In genomic region chr17:45294886-45295285, GRCm38 (mm10) we compare ENCODE assay signal across 23 mouse cellular contexts.
DNase-seq lines count a peak whose midpoint lies in the region; ATAC-seq and TF ChIP-seq lines count a peak whose summit lies in the region.
"Had no signal": no experiment of that assay in that cellular context is flagged by ENCODE, and none has a peak within 500 bp of the region (broad histone marks: within the 10 kb centered on the region; RNA-seq: fewer than 3 reads in every experiment).

No protein-coding gene starts in this region.

- peak; percentile 19 for DNase-seq in liver, postnatal 0 days
- DNase-seq in thymus, postnatal 0 days (ENCODE audit: low spot score): peak; percentile 52
- no peak for DNase-seq in thymus, postnatal 10 days (ENCODE audit: low spot score in 2 of 2)
- DNase-seq in A20 (ENCODE audit: low read depth, low spot score): peak; percentile 73
- no peak for DNase-seq in embryo, embryonic 10 days (ENCODE audit: low spot score)
- no peak for DNase-seq in right cerebral cortex, postnatal 4 days
- DNase-seq: adrenal gland, adult 2 months; adrenal gland, adult 8-10 months; adrenal gland, postnatal 10 days; adrenal gland, postnatal 14 days; adrenal gland, postnatal 25 days; adrenal gland, postnatal 36 days; cerebellum, adult 11 months; cerebellum, adult 11-12 months; cerebellum, adult 18-20 months; cerebellum, adult 2 months had no signal

- H3K27me3 ChIP-seq in liver, postnatal 0 days (ENCODE audit: insufficient read depth, low read length): no peaks in the 10 kb centered on the region
- H3K27me3 ChIP-seq in liver, embryonic 12.5 days (replicated peaks): no peaks in the 10 kb centered on the region
- H3K27me3 ChIP-seq: CH12.LX, Patski had no signal

- TF ChIP-seq POLR2A in bone marrow, adult 2 months (IDR thresholded peaks at IDR 0.05; ENCODE audit: borderline replicate concordance, control insufficient read depth, low read depth, low read length): no peak

- no peak overlapping the region for H3K9ac ChIP-seq in liver, postnatal 0 days (replicated peaks)
- no peak overlapping the region for H3K9ac ChIP-seq in liver, embryonic 12.5 days

- no peaks in the 10 kb centered on the region for H3K36me3 ChIP-seq in liver, postnatal 0 days (replicated peaks; ENCODE audit: insufficient read depth, low read length)
- H3K36me3 ChIP-seq in liver, embryonic 12.5 days: no peaks in the 10 kb centered on the region
- H3K36me3 ChIP-seq: G1E had no signal

- 56% methylated on average over 4 of the region's 4 CpGs for WGBS in liver, postnatal 0 days (ENCODE audit: insufficient replicate concordance)
- WGBS in liver, embryonic 12.5 days (ENCODE audit: insufficient replicate concordance): 44% methylated on average over 4 of the region's 4 CpGs
- WGBS in bone marrow, adult 2 months: 34% methylated on average over 4 of the region's 4 CpGs

- H3K4me2 ChIP-seq in liver, postnatal 0 days (ENCODE audit: low read depth, low read length): no peak overlapping the region
- H3K4me2 ChIP-seq in liver, embryonic 12.5 days: no peak overlapping the region

- H3K27ac ChIP-seq in liver, postnatal 0 days (ENCODE audit: low read depth): no peak overlapping the region
- no peak overlapping the region for H3K27ac ChIP-seq in liver, embryonic 12.5 days
- peak overlapping the region; percentile 79 for H3K27ac ChIP-seq in bone marrow, adult 2 months (ENCODE audit: control insufficient read depth, insufficient read depth, low read depth, low read length, poor library complexity)

- TF ChIP-seq CTCF in liver, postnatal 0 days (IDR thresholded peaks at IDR 0.05; ENCODE audit: low read depth): no peak
- TF ChIP-seq CTCF in bone marrow, adult 2 months (IDR thresholded peaks at IDR 0.05; ENCODE audit: control insufficient read depth, insufficient read depth, low read length): no peak

- H3K9me3 ChIP-seq in liver, postnatal 0 days (ENCODE audit: low read length): no peaks in the 10 kb centered on the region
- H3K9me3 ChIP-seq in liver, embryonic 12.5 days (replicated peaks): no peaks in the 10 kb centered on the region

- no peak for TF ChIP-seq EP300 in liver, postnatal 0 days (IDR thresholded peaks at IDR 0.05; ENCODE audit: low read depth)

- H3K4me3 ChIP-seq in liver, postnatal 0 days (ENCODE audit: low read depth, low read length): no peak overlapping the region
- no peak overlapping the region for H3K4me3 ChIP-seq in liver, embryonic 12.5 days
- no peak overlapping the region for H3K4me3 ChIP-seq in bone marrow, adult 2 months (replicated peaks; ENCODE audit: control insufficient read depth, low read depth, low read length)

- no peaks in the 10 kb centered on the region for H3K4me1 ChIP-seq in liver, postnatal 0 days (ENCODE audit: insufficient read depth)
- no peaks in the 10 kb centered on the region for H3K4me1 ChIP-seq in liver, embryonic 12.5 days
- peaks cover 6% of the 10 kb centered on the region; the same call in 1 of the 2 replicates for H3K4me1 ChIP-seq in bone marrow, adult 2 months (ENCODE audit: control insufficient read depth, insufficient read depth, low read length)

- ATAC-seq in liver, postnatal 0 days: no peak
- no peak for ATAC-seq in liver, embryonic 12.5 days
- ATAC-seq: activated CD4-positive, CD25-positive, alpha-beta regulatory T cell, adult 4 months; CD4-positive, CD25-positive, alpha-beta regulatory T cell, adult 4 months; Patski had no signal

Comparison
In these comparisons a context has a peak if more than half of its experiments do, and no peak if none do; other contexts are left out.
1. DNase-seq: peak in liver, postnatal 0 days (single experiment), thymus, postnatal 0 days (single experiment) and A20 (single experiment); none in thymus, postnatal 10 days (0 of 2), embryo, embryonic 10 days (single experiment) and right cerebral cortex, postnatal 4 days (single experiment).